Mouse (Mus musculus) adrenal gland, adult (tissue): ENCODE data around the gene Kif1c.
A peak's percentile ranks its signal among the peaks of the same experiment; 100 is the strongest.
"Not testable (repeated sequence)": the region's sequence is repeated elsewhere in the genome, so short reads cannot be mapped to it uniquely, and the experiment has no call there.

Experiments
- DNase-seq, 2 experiments: peaks; one replicate each; pipeline ENCODE4 v3.0.0; 2022 to 2023; ENCODE audit warnings: low spot score in 1 of 2; ENCODE audit not compliant: inconsistent age in 2 of 2

Kif1c gene

DNA sequence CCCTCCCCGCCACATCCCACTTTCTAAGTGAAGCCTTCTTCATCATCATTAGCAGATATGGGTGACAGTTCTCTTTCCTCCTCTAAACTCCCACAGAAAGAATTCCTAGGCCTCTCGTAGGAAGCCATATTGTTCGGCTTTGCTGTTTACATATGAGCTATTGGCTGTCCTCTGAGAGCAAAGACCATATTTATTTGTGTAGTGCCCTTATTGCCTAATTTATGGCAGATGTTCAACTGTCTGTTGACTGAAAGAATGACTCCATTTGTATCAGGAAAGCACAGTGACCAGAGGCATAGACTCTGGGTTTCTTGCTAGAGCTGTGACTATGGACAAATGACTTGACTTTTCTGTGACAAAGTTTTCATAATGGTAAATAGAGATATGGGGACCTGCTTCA is 41.3 kb downstream of the Kif1c start:
- no peak for DNase-seq

DNA sequence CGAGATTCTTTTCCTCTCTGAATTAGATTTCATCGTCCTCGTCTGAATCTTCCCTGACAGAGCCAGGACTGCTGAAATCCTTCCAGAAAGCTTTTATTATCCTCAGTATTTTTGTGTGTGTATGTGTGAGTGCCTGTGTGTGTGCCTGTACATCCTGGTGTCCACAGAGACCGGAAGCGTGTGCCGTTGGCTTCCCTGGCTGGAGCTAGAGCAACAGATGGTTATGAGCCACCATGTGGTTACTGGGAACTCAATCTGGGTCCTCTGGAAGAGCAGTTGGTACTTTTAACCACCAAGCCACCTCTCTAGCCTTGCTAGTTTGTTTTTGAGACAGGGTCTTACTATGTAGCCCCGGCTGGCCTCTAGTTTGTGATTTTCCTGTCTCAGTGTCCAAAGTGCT is 41.8 kb downstream of the Kif1c start:
- DNase-seq = no peak

DNA sequence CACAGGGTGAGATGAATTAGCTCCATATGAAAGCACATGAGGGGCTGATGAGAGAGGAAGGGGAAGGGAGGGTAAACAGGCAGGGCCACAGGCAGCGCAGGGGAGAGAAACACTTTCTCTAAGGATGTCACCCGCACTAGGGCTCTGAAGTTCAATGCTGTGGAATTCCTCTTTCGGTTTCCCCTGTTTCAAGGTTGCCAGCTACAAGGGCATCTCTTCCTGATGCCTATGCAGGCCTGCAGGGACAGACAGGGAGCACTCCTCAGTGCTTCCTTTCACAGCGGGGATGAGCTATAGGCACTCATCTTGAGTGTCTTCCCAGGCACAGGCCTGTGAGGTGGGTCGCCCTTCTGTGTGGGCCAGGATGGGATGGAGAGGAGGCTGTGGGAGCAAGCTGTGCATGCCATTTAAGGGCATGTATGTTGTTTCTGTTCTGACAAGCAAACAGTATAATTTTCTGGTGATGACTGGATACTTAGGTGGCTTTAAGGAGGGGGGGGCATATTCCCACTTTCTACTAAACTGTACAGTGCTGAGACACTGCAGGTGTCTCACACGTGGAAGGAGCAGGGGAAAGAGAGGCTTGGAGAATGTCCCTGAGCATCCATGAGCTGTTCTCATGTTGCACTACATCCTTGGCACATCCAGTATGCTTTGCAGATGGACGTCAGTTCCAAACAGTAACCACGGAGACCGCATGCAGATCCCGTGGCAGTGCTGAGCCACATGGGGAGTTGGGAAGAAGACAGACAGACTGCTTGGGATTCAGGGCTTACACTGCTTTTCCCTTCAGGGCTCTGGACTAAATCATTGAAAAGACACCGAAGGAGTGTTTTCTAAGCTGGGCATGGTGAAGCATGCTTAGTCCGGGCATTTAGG is 42.5 kb downstream of the Kif1c start:
- peak in 1 of 2 experiments; percentile 76 for DNase-seq

DNA sequence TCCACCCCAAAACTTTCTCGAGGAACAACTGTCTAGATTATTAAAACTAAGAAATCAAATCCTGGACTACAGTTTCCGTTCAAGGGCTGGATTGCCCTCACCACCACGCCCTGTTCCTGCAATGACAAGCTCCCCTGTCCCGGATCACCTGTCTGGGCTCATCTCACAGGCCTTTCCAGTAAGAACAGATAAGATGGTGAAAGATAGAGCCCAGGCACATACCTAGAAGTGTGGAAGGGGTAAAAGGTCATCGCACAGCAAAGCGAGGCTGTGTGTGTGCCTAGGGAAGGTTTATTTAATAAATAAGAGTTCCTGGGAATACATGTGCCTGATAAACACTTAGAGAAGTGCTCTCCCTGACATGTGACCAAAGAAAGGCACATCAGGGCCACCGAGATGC is 45.3 kb downstream of the Kif1c start:
- DNase-seq = no peak

DNA sequence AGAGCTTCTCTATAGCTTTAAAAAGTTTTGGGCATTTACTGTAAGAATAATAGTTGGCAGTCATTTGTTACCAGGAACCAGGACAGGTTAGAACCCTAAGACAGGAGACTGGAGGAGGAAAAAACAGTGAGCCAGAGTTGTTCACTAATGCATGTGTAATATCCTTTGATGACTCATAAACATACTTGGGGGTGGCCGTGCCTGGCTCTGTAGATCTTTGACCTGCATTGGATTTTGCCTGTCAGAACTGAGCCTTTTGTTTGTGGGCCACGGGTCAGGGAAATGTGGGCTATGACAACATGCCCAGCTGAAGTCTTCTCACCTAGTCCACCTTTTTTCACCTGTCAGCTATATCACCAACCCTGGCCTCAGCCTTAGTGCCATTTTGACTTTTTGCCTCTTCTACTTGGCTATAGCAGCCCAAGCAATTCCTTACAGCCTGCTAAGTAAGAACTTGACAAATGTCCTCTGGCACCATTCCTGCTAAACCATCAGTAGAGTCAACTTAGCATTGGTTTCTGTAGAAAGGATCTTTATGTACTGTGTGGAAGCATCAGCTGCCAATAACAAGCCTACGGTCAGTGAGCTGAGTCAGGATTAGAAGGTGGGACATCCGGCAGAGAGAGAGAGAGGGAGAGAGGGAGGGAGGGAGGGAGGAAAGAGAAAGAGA is 47.7 kb downstream of the Kif1c start:
- no peak for DNase-seq

DNA sequence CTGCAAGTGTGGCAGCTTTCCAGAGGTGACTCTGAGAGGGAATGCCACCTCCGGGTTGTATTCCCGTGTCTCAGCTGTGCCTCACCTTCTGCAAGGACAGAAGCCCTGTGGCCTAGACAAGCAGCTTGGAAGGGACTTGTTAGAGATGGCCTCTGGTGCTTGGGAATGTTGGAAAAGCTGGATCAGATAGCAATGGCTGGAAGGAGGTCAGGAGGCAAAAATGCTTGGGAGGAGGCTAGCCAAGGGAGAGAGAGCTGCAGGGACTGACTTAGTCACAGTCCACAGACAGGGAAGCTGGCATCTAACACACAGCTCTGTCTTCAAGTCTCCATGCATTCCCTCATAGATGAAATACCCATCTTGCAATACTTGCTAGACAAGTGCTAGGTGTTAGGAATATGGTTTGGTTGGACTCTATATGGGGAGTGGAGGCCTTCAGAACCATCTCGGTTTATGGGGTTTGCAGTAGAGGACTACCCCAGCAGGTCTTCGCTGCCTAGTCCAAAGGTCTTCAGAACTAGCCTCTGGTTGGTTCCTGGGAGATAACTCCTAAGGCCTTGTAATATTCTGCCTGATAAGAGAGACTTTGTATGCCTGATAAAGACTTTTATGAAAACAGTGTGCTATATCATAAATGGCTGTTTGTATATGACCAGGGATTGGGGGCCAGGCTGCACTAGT is 52.1 kb downstream of the Kif1c start:
- no peak for DNase-seq

DNA sequence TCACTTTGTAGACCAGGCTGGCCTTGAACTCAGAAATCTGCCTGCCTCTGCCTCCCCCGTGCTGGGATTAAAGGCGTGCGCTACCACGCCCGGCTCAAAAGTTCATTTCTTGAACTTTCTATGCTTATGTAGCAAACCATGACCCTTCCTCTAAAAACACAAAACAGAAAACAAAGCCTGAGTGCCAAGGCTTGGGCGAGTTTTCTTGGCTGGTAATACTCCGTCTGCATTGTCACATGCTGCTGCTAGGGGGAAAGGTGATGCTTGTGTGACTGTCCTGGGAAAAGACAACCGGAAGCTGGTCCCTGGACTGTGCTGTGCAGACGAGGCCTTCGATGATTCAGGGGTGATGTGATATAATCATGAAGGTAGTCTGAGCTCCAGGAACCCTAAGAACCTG is 52.8 kb downstream of the Kif1c start:
- DNase-seq = no peak

DNA sequence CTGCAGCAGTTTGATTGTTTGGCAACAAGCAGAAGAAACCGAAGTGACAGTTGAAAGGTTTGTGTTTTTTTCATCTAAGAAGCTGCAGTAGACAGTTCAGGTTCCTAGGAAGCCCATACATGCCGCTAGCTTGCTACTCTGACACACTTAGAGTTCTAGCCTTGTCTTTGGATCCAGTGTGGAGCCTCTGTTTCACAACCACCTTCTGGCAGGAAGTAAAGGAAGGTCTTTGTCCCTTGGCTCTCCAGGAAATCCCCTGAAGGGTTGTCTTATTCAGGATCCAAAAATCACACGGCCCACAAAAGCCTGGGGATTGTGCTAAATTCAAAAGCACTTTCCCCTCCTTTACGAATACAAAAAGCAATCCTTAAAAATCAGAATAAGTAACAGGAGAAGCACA is 54.1 kb downstream of the Kif1c start:
- no peak for DNase-seq

DNA sequence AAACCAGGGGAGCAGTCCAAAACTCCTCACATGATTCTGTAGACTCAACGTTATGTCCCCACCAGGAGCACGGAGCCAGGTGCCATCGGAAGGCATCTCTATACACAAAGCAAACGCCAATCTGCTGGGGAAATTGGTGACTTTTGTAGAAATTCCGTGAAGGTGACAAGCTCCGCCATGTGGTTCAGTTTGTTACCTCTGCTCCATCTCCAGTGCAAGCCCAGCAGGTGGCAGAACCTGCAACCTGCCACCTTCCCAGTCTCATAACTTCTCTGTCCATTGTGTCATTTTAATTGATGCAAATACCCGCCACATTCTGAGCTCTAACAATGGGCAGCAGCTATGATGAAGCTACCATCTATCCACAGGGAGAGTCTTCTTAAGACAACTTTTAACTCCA is 54.6 kb downstream of the Kif1c start:
- no peak for DNase-seq

DNA sequence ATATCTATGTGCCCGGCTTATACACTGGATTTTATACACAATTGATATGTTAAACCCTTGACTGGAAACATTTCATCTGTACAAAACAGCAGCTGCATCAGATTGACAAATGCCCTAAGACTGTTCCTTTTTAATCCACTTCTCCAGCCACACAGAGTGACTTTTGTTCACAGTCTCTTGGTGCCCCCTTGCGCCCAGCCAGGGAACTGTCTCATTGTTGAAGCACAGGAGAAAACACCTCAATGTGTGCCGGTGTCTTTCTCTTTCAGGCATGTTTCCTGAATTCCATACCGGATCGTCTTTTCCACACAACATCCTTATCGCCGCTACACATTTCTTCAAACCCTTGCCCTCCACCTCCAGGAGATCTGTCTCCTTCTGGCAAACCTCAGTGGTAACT is 55.3 kb downstream of the Kif1c start:
- DNase-seq = peak; percentile 74 to 94

DNA sequence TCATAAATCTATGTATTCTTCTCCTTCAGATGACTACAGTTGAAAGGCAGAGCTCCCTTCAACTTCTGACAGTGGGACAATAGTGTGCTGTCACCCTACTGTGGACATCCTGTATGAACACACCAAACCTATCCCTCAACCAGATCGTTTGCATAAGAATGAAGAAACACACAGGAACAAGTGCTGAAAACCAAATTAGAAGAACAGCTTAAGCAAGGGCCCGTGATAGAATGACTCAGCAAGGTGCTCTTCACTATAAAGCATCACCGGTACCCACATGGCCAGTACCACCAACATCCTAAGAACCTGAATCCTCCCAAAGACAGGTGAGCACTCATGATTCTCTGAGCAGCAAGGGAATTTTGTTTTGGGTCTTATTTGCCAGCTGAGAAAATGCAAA is 60.1 kb downstream of the Kif1c start:
- DNase-seq = not testable (repeated sequence)

DNA sequence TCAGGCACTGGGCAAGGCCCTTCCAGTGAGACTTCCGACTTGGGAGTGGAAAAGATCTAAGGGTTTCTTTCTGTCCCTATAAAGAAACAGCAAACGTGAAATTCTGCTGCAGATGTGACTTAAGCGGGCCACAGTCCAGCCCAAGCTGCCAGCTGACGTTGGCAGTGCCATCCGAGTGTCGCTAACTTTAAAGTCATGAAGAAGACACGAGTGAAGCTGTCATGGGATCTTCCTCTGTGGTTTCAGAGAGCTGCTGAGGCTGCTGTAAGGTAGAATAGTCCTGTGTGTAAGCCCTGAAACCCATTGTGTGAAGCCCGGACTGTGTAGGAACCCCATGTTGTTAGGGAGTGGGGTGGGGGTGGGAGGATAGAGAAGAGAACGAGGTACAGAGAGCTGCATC is 62.3 kb downstream of the Kif1c start:
- DNase-seq = no peak

DNA sequence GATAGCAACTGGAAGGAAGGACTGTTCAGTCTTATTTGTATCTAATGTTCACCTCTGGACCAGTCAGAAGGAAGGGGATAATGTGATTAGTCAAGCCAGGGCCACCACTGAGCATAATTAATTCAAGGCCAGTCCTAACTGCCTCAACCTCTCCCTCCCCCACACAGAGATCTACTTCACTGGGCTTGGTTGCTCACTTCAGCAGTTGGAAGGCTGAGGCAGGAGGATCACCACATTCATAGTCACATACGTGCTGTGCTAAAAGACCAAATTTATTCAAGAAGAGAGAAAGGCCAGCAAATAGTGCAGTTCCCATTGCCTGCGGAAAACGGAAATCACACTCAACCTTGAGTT is 63.2 kb downstream of the Kif1c start:
- DNase-seq = no peak

DNA sequence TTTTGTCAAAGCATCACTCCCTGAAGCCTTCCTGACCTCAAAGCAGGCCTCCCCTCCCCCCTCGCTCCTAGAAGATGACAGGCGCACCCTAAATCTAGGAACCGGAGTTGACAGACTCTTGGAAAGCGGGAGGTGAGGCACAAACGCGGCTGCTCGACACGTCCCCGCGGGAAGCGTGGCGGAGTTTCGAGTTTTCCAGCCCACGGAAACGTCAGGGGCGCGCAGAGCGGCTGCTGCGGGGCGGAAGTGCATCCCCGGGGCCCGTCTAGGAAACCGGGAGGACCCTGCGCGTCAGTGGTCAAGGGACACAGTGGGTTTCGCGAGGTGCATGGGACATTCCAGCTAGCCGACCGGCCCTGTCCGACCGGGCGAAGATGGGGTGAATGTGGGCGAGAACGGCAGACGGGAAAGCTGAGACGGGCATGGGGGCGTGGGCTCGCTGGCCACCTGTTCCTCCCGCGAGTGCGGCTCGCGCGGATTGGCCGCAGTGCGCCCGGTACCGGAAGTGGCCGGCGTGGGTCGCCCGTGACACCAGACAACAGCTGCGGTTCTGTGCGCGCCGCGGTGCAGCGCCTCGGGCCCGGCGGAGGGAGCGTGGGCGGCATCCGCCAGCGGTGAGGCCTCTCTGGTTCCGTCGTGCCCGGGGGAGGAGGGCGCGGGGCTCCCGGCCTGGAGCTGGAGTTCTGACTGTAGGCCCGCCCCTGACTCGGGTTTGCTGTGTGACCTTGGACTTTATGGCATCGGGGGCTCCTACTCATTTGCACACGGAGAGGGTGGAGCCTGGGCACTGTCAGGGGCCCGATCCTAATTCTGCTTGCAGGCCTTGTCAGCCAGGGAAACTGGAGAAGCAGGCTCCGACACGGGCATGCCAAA is 63.8 kb downstream of the Kif1c start, which contains the start of gene Zfp3:
Zfp3 (plus strand) TSS at position 274 of the 873 bp plus-strand sequence.
- peak; percentile 90 to 96 for DNase-seq

DNA sequence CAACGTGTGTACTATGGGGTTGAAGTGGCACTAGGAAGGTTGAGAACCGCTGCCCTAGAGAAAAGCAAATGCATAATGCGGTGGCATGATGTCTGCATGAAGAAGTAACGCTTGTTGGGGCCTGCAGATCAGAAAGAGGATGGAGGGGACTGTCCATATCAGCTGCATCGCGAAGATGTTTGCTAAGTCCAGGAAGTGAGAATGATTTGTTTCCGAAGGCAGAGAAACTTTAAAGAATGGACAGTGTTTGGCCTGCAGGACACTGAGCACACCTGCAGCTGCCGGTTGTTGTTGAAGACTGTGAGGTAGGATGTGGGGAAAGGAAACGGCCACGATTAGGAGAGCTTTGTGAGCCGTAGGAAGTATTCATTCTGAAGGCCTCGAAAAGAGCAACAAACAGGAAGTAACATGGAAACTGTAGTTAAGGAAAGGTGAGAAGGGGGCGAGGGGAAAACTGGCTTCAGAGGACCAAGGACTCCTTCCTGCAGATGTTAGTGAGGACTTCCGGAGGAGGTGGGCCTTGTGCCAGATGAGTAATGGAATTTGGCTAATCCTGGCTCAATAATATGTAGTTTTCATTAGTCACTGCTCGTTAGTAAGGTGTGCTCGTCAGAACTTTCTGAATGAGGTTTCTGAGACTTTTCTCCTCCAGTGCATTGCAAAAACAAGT is 65.6 kb downstream of the Kif1c start:
- DNase-seq = peak; percentile 64 to 84

DNA sequence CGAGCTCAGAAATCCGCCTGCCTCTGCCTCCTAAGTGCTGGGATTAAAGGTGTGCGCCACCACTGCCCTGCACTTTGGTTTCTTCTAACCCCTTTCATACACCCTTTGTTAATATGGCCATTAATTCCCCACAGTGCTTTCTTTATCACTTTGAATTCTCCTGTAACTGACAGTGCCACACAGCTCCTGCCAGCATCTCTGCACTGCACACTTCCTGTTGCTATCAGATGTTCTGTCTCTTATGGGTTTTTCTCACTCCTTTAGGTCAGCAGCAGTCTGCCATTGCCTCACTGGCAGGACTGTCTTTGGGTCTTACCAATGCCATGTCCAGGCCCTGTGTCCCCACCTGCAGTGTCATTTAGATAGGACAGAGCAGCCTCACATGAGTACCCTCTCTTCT is 70.5 kb downstream of the Kif1c start:
- DNase-seq = no peak

DNA sequence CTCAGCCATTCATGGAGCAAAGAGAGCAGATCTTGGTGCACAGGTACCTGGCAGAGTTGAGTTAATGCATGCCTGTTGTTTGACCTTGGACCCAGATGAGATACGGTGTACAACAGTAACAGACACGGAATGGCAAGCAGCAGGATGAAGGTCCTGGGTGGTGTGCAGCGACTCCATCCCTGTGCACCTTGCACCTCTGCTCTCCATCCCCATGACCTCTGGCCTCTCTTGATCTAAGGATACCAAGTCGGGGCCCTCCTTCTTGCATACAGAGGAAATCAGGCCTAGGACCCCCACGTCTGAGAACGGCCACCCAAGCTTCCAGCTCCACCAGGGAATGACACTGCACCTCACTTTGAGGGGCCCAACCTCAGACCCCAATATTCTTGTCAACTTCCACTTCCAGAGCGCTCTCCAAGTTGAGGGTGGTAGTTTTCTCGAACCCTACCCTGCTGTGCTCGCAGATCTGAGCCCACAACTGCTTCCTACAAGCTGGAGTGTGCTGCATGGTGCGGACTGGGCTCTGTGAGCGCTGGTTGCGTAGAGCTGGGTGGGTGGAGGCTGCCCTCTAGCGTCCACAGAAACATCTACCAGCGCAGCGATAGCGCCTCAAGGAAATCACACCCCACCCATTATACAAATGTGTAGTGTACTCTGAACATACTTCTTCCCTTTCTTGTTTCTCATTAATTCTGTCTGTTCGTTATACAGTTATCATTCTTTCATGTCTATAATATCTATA is 76.7 kb downstream of the Kif1c start:
- peak; percentile 76 to 85 for DNase-seq

DNA sequence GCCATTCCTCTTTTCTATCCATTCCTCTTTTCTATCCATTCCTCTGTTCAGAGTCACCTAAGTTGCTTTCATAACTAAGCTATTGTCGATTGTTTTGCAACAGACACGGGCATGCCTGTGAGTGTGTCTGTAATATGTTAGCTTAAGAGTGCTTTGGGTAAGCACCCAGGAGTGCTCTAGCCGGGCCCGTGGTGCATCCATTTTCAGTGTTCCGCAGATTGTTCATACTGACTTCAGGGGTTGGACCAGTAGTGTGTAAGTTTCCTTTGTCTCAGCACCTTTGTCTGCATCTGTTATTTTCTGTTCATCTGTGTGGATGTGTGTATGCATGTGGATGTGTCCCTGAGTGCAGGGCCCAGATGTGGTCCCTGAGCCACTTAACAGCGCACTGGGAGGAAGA is 77.3 kb downstream of the Kif1c start:
- no peak for DNase-seq

DNA sequence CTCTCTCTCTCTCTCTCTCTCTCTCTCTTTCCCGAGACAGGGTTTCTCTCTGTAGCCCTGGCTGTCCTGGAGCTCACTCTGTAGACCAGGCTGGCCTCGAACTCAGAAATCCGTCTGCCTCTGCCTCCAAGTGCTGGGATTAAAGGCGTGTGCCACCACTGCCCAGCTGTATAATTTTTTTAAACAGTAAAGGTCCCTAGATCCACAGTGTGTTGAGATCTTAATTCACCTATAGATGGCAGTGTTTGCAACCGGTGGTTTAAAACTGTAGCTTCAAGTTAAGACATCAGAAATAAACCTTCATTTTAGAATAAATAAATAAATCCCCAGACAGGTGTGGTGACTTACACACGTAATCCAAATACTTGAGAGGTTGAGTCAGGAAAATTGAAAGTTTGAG is 77.7 kb downstream of the Kif1c start:
- peak in 1 of 2 experiments; percentile 66 for DNase-seq
